Mouse (Mus musculus) monocyte, adult 5-6 weeks (primary cell): ENCODE measurements around the gene Klf12. TPM values are rescaled to one million over a fixed set of nuclear protein-coding genes. Genes with fewer than 3 reads are reported as not detected.

ENCODE experiments used
- ATAC-seq: fragments of 153-309, 156-312 bp; replicated peaks from 2 replicates; pipeline ENCODE4 v1.8.0; 2017; ENCODE audit warnings: mild to moderate bottlenecking; ENCODE audit not compliant: low TSS enrichment, insufficient number of reproducible peaks, severe bottlenecking, poor library complexity, low FRiP score
- total RNA-seq: library from RNA; stranded (forward); fragments of 200-1000, 200-491, 200-594 nt; gene quantifications from 3 replicates; pipeline ENCODE4 v1.2.3, GENCODE M21; 2017

Gene Klf12
- total RNA-seq, 1 experiment from 2014 or later = 2.5 TPM

DNA sequence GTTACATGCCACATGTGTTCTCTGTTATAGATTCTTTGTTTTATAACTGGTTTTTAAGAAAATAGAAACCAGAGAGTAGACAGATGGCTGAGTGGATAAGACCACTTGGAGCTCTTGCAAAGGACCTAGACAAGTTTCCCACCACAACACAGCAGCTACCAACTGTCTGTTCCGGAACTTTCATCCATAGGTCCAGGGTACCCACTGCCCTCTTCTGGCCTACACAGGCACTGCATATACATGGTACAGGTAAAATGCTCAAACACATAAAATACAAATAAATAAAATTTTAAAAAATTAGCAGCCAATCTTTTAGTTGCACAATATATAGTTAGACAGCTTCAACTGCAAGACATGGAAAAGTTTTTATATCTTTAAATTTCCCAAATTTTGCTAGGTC is 194.0 kb downstream of the Klf12 start:
- no peak for ATAC-seq

DNA sequence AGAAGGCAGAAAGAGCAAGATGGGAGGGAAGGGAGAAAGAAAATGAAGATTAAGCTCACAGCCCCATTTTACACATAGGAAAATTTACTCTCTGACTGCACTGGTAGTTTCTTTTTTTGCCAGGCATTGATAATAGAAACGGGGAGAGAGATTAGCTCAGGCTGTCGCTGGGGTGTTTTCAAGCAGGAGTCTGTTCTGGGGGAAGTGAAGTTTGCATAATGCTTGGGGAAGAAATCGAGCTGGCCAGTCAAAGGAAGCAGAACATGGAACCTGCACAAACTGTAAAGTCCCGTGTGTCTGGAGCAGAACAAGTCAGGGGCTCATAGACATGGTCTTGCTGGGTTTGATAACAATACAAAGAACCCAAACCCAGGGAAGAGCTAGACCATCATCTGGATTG is 204.9 kb downstream of the Klf12 start:
- no peak for ATAC-seq

DNA sequence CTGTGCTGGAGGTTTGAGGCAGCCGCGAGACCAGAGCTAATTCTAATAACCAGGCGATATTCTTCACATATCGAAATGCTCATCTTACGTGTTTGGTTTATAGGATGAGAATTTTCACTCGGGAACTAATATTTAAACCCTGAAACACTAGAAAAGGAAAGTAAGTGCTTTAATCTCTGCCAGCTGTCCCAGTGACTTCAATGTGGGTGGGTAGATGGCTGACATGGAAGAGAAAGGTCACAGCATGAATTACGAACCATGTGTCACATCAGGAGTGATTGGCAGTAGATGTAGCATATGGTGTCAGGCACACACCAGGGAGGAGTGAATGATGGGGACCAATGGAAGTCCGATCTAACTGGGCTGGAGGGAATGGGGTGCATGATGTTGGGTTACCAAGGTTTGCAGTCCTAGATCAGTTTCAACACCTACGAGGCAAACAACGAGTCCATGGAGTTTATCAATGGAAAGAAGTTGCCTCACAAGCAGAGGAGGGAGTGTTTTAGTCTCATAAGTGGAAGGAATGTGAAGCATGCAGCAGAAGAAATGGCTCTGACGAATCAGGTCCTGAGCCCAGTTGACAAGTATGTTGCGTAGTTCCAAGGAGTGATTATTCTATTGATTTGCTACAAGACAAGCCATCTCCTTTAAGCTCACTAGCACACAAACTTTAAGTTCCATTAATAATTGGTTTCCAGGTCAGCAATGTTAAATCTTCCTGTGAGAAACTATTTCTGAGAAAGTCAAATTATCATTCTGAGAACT is 211.9 kb downstream of the Klf12 start:
- no peak for ATAC-seq

DNA sequence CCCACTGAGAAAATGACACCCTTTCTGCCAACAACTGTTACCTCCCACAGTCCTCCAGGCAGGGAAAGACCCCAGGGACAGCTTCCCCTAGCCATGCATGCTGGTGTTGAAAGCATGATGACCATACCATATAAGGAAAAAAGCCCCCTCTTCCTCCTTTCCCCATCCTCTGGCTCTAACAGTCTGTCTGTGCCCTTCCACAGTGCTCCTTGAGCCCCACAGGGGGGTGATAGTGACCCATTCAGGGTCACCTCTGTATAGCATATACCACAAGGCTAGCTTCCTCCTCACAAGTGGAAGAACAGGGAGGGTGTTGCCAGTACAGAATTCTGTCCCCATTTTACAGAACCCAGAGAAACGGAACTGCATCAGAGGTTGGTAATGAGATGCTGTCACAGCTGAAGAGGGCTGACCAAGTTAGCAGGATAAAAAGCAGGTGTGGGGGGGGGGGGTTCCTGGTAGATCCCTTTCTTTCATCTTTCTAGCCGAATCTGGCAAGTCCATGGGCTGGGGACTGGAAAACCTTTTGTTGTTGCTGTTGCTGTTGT is 214.9 kb downstream of the Klf12 start:
- ATAC-seq = no peak

DNA sequence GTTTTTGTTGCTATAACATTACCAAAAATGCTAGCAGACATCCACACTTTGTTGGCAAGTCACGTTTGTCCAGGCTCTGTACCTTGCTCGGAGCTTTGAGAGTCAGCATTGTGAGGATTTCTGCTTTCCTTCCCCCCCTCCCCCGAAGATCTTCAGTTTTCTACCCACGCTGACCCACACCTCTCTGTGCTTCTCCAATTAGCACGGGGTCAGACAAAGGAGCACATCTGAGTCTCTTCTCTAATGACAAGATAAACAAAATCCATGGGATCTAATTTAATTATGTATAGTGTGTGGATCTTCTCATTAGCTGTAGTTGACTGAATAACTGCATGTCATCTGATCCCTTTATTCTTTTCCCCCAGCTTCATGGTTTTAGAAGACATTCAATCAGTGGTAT is 215.8 kb downstream of the Klf12 start:
- ATAC-seq = no peak

- ATAC-seq = no peak
These were observed 222.0 kb downstream of the Klf12 start for GRCm38 (mm10) chr14:100062516-100062915.

DNA sequence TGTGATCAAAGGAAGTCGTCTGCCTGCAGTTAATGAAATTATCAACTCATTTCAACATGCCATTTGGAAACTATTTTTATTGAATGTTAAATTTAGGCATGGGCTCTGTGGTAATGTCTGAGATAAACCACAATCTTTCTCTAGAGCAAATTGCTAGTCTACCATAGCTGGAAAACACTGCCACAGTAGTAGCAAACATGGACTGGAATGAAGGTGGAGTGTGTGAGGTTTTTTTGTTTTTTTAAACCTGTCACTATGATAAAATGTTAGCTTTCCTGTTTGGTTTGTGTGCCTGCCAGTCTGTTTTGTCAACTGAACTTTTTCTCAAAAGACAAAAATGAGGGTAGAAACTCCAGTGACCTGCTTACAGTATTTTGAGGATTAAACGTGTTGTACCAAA is 230.3 kb downstream of the Klf12 start:
- no peak for ATAC-seq

GRCm38 (mm10) chr14:100053456-100053855 is 231.0 kb downstream of the Klf12 start:
- ATAC-seq = no peak

- ATAC-seq = no peak
These were observed 231.6 kb downstream of the Klf12 start for GRCm38 (mm10) chr14:100052876-100053275.

DNA sequence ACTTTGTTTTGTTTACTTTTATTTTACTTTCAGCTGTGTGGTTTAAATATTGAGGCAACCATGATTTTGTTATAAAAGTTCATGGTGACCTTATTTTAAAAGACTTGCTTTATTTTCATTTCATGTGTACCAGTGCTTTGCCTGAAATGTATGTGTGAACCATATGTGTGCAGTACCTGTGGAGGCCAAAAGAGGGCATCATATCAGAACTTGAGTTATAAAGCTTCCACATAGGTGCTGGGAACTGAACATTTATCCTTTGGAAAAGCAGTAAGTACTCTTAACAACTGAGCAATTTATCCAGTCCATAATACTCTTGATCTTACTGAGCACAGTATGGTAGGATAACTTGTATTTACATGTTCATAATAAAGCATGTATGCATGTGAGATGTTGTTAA is 239.0 kb downstream of the Klf12 start:
- ATAC-seq = no peak

- no peak for ATAC-seq
These were observed 242.7 kb downstream of the Klf12 start for GRCm38 (mm10) chr14:100041823-100042222.

- ATAC-seq = no peak
These were observed 257.8 kb downstream of the Klf12 start for GRCm38 (mm10) chr14:100026671-100027070.

GRCm38 (mm10) chr14:100017219-100017618 is 267.3 kb downstream of the Klf12 start:
- ATAC-seq = no peak

GRCm38 (mm10) chr14:100010525-100010924 is 274.0 kb downstream of the Klf12 start:
- ATAC-seq = no peak

DNA sequence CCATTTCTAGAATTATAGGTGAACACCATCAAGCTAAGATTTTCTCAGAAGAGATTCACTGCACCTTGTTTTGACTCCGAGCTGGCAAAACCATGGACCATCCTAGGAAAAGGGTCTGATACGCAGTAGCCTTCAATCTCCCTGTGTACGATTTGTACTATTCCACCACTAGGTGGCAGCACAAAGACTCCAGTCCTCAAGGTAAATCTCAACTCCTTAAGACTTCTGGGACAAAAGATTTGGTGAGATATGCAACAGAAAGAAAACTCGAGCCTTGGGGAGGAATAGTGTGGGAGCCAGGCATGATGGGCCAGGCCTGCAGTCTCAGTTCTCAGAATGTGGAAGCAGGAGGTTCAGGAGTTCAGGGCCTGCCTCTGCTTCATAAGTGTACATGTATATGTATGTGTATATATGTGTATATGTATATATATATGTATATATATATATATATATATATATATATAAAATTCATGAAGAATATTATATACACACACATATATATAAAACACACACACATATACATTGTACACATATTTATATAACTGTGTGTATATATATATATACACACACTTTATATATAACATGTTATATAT is 274.6 kb downstream of the Klf12 start:
- no peak for ATAC-seq

DNA sequence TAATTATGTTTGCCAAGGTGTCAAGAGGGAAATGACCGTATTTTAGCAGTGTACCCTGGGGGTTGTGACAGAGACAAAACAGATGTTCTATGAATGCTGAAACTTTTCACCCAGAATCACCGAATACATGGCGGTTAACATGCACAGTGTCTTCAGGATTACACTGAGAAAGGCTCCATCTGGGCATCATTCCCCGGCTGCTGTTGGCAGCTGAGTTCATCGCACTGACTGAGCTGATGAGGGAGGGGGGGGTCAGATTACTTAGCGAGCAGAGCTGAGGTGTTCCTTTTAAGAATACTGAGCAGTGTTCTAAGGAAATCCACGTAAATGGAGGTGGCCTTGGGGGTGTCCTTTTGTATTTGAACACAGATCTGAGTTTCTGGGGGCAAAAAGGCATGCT is 301.0 kb downstream of the Klf12 start:
- no peak for ATAC-seq

- no peak for ATAC-seq
These were observed 303.3 kb downstream of the Klf12 start for GRCm38 (mm10) chr14:99981209-99981608.

- no peak for ATAC-seq
These were observed 316.6 kb downstream of the Klf12 start for GRCm38 (mm10) chr14:99967920-99968319.

DNA sequence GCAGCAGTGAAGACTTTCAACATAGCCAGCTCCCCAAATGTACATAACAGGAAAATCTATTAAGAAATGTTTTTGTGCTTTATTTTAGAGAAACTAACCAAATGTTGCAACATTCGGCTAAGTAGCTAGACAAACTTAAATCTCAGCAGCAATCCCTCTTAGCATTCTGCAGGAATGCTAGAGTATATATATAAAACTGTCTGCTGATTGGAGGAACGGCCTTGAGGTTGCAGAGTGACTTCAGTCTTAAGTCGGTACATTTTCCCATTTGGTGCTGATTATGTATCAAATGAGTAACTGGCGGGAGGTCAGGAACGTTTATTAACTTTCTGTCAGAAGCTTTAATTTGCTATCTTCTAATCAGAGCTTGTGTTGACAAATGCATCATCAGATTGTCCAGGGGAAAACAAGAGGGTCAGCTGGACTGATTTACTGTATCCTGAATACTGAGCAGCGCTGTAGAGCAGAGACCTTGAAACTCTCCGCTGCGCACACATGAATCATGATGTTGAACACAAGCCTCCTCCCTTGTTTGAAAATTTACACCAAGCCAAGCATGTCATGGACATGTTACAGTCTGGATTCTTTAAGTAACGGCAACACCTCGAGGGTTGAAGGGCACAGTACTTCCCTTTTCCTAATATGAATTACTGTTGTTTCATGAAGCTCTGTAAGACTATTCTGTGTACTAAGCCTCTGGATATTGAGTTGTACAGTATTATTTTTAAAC is 323.8 kb downstream of the Klf12 start:
- no peak for ATAC-seq

GRCm38 (mm10) chr14:99955133-99955532 is 329.3 kb downstream of the Klf12 start:
- no peak for ATAC-seq
